Mouse (Mus musculus) kidney, postnatal 14 days (tissue): ENCODE data around the gene Tpcn1.

Source experiments
- DNase-seq: peaks from one replicate; pipeline ENCODE4 v3.0.0; 2022; ENCODE audit warnings: mixed read lengths

Tpcn1 gene

DNA sequence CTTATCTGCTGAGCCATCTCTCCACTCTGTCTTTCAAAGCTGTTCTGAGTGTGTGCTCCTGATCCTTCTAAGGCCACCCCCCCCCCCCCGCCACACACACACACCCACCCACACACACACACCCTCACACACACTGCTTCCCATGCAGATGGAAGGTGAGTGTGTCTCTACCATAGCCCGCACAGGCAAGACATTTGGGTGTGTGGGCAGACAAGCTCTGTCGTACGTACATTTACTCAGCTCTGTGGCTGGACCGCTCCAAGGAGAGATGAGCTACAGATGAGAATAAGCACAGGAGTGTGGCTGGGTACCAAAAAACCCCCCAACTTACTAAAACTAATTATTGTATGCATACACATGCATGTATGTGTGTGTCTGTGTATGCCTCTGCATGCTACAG, 37.8 kb downstream of the Tpcn1 start:
- no peak for DNase-seq

DNA sequence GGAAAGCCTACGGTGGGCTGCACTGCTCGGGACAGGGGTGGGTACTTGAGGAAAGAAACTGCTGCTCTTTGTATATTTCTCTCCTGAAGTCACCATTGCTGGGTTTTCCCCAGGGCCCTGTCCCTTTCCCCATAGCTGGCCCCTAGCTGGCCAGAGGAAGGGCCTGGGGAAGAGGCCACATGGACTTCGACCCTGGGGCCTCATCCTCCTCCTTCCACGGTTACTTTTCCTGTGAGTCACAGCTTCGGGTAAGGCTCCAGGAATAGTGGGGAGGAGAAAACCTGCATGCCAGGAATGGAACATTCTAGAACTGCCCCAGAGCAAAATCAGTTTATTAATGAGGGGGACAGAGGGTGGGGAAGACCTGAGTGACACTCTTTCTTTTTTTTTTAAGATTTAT, 38.3 kb downstream of the Tpcn1 start:
- peak; percentile 52 for DNase-seq

- no peak for DNase-seq
These were observed 40.1 kb downstream of the Tpcn1 start for GRCm38 (mm10) chr5:120548236-120548850.

DNA sequence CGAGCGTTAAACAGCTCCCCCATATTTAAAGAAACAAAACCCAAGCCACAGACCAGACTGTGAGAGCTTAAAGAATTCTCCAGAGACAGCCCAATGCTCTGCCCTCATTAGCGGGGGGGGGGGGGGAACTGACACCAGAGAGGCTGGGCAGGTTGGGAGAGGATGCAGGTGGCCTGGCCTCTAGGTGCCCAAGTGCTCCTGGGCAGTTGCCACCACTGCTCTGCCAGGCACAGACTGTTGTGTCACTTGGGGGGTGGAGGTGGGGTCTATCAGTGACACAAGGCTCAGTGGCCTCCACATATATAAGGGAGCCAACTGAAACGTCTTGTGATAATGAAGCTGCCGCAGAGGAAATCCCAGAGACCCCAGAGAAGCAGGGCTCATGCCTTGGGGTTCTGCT, 51.8 kb downstream of the Tpcn1 start:
- DNase-seq = no peak

GRCm38 (mm10) chr5:120536046-120536445, 52.4 kb downstream of the Tpcn1 start:
- DNase-seq = peak; percentile 38

DNA sequence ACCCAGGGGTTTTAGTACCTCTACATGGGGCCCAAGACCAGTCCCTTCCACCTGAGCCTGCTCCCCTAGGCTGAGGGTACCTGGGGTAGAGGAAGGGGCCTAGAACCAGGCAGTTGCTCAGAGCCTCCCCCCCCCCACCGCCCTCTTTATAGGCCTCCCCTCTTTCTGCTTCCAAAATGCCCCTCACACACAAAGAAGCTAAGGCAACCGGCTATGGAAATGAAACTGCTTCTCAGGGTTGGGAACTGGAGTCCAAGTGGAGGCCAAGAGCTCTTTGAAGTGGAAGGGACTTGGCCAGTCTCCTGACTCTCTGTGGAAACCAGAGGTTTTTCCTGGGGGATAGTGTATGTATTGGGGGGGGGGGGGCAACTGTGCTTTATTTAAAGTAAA, 53.8 kb downstream of the Tpcn1 start:
- DNase-seq = no peak

GRCm38 (mm10) chr5:120534071-120534685, 54.3 kb downstream of the Tpcn1 start:
- DNase-seq = no peak

GRCm38 (mm10) chr5:120531631-120532030, 56.8 kb downstream of the Tpcn1 start:
- no peak for DNase-seq

GRCm38 (mm10) chr5:120527296-120527964, 61.0 kb downstream of the Tpcn1 start:
- DNase-seq = no peak

DNA sequence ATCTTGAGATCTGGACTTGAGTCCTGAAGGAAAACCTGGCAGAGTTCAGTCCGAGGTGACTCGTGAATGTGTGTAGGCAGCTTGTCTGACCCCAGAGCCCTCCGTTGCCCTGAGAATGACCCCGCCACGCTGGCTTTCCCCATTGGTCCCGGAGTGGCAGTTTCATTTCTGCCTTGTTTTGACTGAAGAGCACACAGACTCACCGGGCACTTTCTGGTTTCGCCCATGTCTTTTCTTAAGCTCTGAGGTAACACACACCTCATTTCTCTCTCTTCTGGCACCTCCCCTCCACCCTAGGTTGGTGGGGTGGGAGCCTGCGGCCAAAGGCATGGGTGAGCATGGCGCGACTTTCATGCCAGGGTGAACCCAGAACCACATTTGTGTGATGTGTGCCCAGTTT, 62.2 kb downstream of the Tpcn1 start:
- DNase-seq = no peak

GRCm38 (mm10) chr5:120525737-120526136, 62.7 kb downstream of the Tpcn1 start:
- DNase-seq = no peak

- no peak for DNase-seq
These were observed 63.7 kb downstream of the Tpcn1 start for GRCm38 (mm10) chr5:120524736-120525135.

- peak; percentile 47 for DNase-seq
These were observed 65.8 kb downstream of the Tpcn1 start for GRCm38 (mm10) chr5:120522649-120523048.

- DNase-seq = peak; percentile 31
These were observed 70.9 kb downstream of the Tpcn1 start for GRCm38 (mm10) chr5:120517552-120517951.

DNA sequence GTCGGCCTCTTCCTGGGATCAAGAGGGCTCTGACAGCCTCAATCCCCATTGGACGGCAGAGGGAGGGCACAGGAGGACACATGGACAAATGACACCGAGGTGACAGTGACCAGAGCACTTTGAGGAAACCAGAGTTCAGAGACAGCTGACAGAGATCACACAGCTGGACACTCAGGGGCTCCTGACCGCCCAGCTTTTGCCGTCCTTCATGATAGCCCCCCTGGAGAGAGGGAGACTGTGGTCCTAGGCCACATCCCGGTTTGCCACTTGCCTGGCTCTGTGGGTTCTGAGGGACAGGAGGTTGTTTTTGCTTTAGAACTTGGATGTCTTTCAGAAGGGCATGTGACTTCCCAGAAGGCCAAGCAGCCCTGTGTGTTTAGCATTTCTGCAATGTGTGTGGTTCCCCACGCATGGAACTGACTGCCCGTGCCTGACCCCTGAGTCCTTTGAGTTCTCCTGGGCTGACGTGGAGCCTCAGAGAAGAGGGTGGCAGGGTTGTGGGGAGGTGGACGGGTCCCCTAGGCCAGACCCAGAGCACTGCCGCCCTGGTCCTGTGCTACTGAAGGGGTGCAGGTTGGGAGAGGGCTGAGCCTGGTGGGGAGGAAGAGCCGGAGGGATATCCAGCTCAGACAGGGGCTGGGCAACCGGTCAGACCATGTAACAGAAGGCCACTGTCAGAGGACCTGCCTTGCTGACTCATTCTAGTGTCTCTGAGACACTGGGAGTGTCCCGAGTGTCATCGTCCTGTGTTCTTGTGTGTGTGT, 72.1 kb downstream of the Tpcn1 start:
- DNase-seq = peak; percentile 69

GRCm38 (mm10) chr5:120515451-120515850, 73.0 kb downstream of the Tpcn1 start:
- no peak for DNase-seq

GRCm38 (mm10) chr5:120514754-120515153, 73.7 kb downstream of the Tpcn1 start:
- DNase-seq = peak; percentile 80

GRCm38 (mm10) chr5:120514031-120514677, 74.3 kb downstream of the Tpcn1 start:
- no peak for DNase-seq

DNA sequence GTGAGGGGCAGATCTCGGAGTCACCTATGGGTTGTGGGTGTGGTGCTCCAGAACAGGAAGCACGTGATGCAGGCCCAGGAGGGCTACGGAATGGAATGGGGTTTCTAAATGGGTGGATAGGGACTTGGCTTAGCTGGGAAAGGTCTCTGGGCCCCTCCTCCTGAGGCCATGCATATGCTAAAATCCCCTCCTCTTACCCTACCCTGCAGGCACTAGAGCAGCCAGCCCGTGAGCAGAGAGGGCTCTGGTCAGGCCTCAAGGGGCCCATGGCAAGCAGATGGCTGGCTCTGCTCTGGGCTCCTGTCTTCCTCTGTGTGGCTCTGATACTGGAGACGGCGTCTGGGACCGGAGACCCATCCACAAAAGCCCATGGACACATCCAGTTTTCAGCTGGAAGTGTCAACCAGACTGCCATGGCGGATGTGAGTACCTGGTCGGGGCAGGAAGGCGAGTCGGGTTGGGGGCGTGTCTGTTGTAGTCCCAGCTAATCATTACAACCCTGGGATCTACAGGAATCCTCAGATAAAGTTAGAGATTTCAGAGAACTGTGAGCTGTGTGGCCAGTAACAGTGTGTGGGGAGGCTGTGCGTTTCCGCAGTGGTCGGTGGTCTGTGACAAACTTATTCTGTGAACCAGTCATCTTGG, 75.4 kb downstream of the Tpcn1 start:
- DNase-seq = peak; percentile 42

DNA sequence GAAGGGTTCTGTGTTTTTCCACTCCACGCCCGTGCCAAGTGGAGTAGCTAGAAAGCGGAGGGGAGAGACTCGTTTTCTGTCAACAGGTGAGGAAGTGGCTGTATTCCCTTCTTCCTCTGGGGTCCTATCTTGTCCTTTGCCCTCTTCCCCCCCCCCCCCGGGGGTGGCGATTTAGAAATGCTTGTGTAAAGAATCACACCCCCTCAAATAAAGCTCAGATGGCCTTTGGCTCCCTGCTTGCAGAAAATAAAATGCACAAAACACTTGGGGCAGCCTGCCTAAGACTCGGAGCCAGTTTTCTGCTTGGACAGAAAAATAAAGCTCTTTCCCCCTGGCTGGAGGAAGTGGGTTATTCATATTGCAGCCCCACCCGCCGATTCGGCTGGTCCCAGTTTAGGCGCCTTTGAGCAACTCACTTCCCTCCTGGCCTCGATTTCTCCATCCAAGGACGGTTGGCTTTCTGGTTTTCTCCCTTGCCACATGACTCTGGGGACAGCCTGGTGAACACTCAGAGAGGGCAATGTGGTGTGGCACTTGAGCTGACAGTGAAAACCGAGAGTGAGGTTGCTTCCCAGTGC, 76.7 kb downstream of the Tpcn1 start:
- DNase-seq = peak; percentile 35

DNA sequence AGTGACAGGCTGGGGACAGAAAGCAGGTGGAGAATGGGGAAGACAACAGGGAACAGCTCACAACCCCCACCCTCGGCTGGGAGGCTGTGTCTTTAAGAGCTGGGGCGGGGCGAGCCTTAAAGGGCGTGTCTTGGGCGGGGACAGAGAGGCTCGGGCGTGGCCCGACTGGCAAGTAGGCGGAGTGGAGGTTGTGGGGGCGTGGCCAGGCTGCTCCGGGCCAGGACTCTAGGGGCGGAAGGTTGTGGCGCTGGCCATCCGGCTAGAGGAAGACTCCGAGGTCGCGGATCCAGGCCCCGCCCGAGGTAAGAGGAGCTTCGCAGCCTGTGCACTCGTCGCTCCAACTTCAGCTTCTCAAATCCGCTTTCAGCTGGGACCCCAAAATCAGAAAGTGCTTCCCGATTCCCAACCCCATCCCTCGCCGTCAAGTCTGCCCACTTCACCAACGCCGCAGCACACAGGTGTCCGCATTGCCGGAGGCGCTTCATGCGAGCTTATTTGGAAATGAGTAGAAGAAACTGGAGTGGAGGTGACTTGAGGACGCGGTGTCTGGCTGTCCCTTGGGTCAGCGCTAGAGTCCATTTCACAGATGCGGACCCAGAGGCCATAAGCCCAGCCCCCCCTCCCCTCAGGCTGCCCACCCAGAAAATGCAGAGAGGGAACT, 77.4 kb downstream of the Tpcn1 start, which contains the start of gene Slc8b1:
TSS of gene Slc8b1 (plus strand) at position 187 of the 661 bp plus-strand sequence.
- DNase-seq = peak; percentile 98
